Mouse (Mus musculus) kidney, embryonic 16.5 days (tissue): ENCODE measurements around the gene Lhx4. TPM values are rescaled to one million over a fixed set of nuclear protein-coding genes. Genes with fewer than 3 reads are reported as not detected.

Source experiments
- ATAC-seq: fragments of 200-750 bp; cut with Nextera tagmentation; 2 replicates; pipeline ENCODE4 v1.8.0; 2017; ENCODE audit warnings: moderate TSS enrichment; ENCODE audit not compliant: low FRiP score, low TSS enrichment
- H3K27ac ChIP-seq: fragments of 300-500 bp; sonication (generic); 2 replicates; pipeline ENCODE4 v1.5.1; 2014; ENCODE audit warnings: low read length
- H3K27me3 ChIP-seq: fragments of 300-500 bp; sonication (generic); 2 replicates; pipeline ENCODE4 v1.6.1; 2014; ENCODE audit warnings: low read length, control low read depth, mixed read lengths; ENCODE audit not compliant: insufficient read depth
- H3K36me3 ChIP-seq: fragments of 300-500 bp; sonication (generic); 2 replicates; pipeline ENCODE4 v1.6.1; 2014; ENCODE audit warnings: low read length, control low read depth, mixed read lengths; ENCODE audit not compliant: insufficient read depth
- H3K4me1 ChIP-seq: fragments of 300-500 bp; sonication (generic); 2 replicates; pipeline ENCODE4 v1.6.1; 2014; ENCODE audit warnings: low read length, control low read depth, mixed read lengths; ENCODE audit not compliant: insufficient read depth
- H3K4me2 ChIP-seq: fragments of 300-500 bp; sonication (generic); replicated peaks from 2 replicates; pipeline ENCODE4 v1.6.1; 2014; ENCODE audit warnings: low read depth, low read length
- H3K4me3 ChIP-seq: fragments of 300-500 bp; sonication (generic); 2 replicates; pipeline ENCODE4 v1.5.1; 2014; ENCODE audit warnings: mild to moderate bottlenecking, low read length
- H3K9ac ChIP-seq: fragments of 300-500 bp; sonication (generic); replicated peaks from 2 replicates; pipeline ENCODE4 v1.6.1; 2014; ENCODE audit warnings: low read length
- H3K9me3 ChIP-seq: fragments of 300-500 bp; sonication (generic); 2 replicates; pipeline ENCODE4 v1.6.1; 2016; ENCODE audit warnings: low read length, control low read depth
- WGBS: fragments of 180-500 bp; shearing (Covaris S2); extraction: QIAGEN DNeasy Blood & Tissue Kit; methylation state at CpG from one replicate; pipeline ENCODE4 v1.1.7; 2014; 5-methylcytosine and 5-hydroxymethylcytosine counted together
- polyA plus RNA-seq: library from polyadenylated mRNA; unstranded; fragments of >200 nt; fragmentation: Nextera tagmentation; extraction: Ambion mirVana; gene quantifications from 2 replicates; pipeline ENCODE4 v1.2.1, GENCODE M21; 2015

Lhx4 gene
- polyA plus RNA-seq, 1 experiment from 2014 or later: not detected

DNA sequence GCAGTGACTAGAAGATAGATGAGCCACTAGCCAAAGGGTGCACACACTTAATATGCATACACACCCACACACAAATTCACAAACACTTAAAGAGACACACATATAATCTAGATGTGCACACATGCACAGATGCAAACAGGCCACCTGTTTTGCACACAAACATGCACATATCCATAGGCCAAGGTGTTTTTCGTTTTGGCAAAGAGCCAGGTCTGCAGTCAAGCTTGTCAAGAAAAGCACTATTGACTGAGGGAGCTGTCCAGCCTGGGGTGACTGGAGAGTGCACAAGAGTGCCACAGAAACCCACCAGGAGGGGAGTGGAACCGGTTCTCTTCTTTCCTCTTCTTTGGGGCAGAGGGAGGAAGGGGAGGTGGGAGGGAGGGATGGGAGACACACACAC, 20.3 kb downstream of the Lhx4 start:
- Histone ChIP-seq H3K4me2 (no peak overlapping the region), H3K36me3 (no peaks in the 10 kb centered on the region), H3K27ac (no peak overlapping the region), H3K27me3 (peaks cover 85% of the 10 kb centered on the region), H3K9ac (no peak overlapping the region), H3K9me3 (0 out of 2 replicates have a peak, but pooled peaks cover 3% of the 10 kb centered on the region), H3K4me3 (no peak overlapping the region), H3K4me1 (no peaks in the 10 kb centered on the region)
- WGBS: 0% methylated on average over 2 of the region's 2 CpGs
- 0 out of 2 replicates have a peak, but pooled peaks have one; percentile 27 for ATAC-seq

DNA sequence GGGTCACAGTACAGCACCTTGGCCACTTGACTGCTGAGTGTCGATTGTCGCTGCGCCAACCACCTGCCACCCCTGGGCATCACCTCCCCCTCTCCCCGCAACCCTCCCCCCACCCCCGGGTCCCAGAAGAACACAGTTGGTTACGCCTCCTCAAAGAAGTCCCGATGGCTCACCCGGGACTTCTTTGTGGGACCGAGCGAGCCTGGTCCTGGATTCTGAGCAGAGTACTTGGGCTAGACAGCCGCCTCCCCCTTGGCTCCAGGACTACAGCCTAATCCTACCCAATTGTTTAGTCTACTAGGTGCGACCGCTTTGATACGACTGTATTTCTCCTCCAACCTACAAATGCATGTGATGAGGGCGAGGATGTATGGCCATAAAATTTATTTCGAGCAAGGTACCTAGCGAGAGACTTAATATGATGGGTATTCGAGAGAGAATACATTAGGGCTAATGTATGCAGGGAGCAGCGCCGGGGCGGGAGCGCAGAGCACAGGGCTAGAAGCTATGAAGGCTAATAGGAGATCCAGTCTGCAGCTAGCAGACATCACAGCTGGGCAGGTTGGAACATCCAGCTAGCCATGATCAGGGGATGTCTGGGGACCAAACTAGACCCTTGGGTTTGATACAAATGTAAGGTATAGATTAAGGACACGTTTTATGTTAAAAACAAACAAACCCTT, 22.2 kb downstream of the Lhx4 start:
- no peak overlapping the region for H3K4me2 ChIP-seq
- ATAC-seq: no peak
- no peaks in the 10 kb centered on the region for H3K36me3 ChIP-seq
- H3K4me1 ChIP-seq: no peaks in the 10 kb centered on the region
- WGBS: 1% methylated on average over 23 of the region's 23 CpGs
- H3K9ac ChIP-seq: no peak overlapping the region
- no peak overlapping the region for H3K4me3 ChIP-seq
- H3K27me3 ChIP-seq: peaks cover 80% of the 10 kb centered on the region
- H3K9me3 ChIP-seq: 0 out of 2 replicates have a peak, but pooled peaks cover 3% of the 10 kb centered on the region
- H3K27ac ChIP-seq: no peak overlapping the region

DNA sequence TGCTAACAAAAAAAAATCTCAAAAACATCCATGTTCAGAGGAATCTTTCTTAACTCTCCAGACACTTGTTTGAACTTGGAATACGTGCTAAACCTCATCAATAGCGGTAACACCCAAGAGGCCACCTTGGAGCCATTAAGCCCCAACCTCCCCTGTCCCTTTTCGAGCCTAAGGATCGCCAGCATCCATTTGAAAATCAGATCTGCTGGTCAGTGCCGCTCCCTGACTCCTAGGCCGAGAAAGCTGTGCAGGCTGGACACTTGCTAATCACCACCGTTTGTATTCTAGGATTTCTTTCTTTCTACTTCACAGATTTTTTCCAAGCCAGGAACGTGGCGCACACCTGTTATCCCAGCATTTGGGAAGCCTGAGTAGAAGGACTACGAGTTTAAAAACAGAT, 23.7 kb downstream of the Lhx4 start:
- Histone ChIP-seq H3K4me3 (no peak overlapping the region), H3K9me3 (0 out of 2 replicates have a peak, but pooled peaks cover 3% of the 10 kb centered on the region), H3K4me1 (no peaks in the 10 kb centered on the region), H3K27me3 (peaks cover 84% of the 10 kb centered on the region), H3K27ac (no peak overlapping the region), H3K36me3 (no peaks in the 10 kb centered on the region), H3K4me2 (no peak overlapping the region), H3K9ac (no peak overlapping the region)
- no peak for ATAC-seq
- 18% methylated on average over 10 of the region's 10 CpGs for WGBS

DNA sequence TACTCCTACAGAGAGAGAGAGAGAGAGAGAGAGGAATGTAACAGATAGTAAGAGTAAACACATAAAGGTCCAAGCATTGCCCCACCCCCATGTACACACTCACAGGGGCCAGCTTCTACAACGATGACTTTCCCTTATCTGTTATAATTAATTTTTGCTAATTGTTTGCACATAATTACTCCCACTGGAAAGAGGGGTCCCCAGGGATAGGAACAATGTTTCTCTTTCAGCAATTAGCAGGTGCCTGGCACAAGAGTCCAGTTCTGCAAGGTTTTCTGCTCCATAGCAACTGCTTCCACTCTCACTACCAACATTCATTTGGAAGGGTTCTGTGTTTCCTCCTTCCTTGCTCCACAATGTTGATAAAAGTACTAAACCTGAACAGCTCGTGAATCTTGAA, 25.6 kb downstream of the Lhx4 start:
- no peak for ATAC-seq
- no peaks in the 10 kb centered on the region for H3K36me3 ChIP-seq
- H3K4me2 ChIP-seq: no peak overlapping the region
- H3K9me3 ChIP-seq: 0 out of 2 replicates have a peak, but pooled peaks cover 3% of the 10 kb centered on the region
- WGBS: 81% methylated on average over 2 of the region's 2 CpGs
- H3K4me1 ChIP-seq: no peaks in the 10 kb centered on the region
- H3K27ac ChIP-seq: no peak overlapping the region
- H3K9ac ChIP-seq: no peak overlapping the region
- H3K27me3 ChIP-seq: peaks cover 70% of the 10 kb centered on the region
- no peak overlapping the region for H3K4me3 ChIP-seq

DNA sequence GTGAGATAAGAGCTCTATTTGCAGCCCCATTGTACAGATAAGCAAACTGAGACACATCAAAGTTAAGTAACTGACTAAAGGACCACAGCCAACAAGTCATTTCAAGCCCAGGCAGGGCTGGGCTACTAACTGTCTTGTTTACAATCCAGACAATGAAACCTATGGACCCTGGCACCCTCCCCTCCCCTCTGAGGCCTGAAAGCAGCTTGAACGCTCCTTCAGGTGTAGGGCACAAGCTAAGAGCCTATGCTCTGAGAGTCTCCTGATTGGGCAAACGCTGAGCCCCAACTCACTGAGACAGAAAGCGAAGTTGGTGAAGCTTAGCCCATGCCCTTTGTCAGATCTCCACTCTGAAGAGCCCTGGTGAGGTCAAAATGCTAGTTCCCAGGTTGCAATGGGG, 27.2 kb downstream of the Lhx4 start:
- Histone ChIP-seq H3K4me2 (no peak overlapping the region), H3K4me3 (no peak overlapping the region), H3K27me3 (peaks cover 54% of the 10 kb centered on the region), H3K27ac (no peak overlapping the region), H3K9ac (no peak overlapping the region), H3K4me1 (no peaks in the 10 kb centered on the region), H3K9me3 (0 out of 2 replicates have a peak, but pooled peaks cover 3% of the 10 kb centered on the region), H3K36me3 (no peaks in the 10 kb centered on the region)
- WGBS: 72% methylated on average over 3 of the region's 3 CpGs
- ATAC-seq: no peak

DNA sequence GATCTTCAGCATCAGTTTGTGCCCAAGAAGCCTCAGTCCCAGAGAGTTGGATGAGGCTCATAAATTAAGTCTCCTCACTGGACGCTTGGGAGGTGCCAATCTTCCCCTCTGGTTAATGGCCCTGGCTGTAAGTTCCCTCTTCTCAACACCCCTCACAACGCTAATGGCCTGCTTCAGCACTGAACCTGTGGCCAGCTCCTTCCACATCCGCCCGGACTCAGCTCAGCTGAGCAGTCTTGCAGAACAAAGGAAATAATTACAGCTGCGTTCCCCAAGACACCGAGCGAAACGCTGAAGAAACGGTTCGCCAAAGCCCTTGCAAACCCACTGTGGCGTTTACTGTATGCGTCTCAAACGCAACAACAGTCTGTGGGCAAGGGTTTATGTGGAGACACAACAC, 29.3 kb downstream of the Lhx4 start:
- H3K27ac ChIP-seq: no peak overlapping the region
- H3K4me3 ChIP-seq: 0 out of 2 replicates have a peak overlapping the region, but pooled peaks have one; percentile 7
- no peak overlapping the region for H3K9ac ChIP-seq
- ATAC-seq: peak; percentile 91
- H3K4me1 ChIP-seq: no peaks in the 10 kb centered on the region
- H3K27me3 ChIP-seq: peaks cover 33% of the 10 kb centered on the region
- H3K9me3 ChIP-seq: 0 out of 2 replicates have a peak, but pooled peaks cover 3% of the 10 kb centered on the region
- peak overlapping the region; percentile 45 for H3K4me2 ChIP-seq
- no peaks in the 10 kb centered on the region for H3K36me3 ChIP-seq
- WGBS: under 1% methylated on average over 13 of the region's 13 CpGs

DNA sequence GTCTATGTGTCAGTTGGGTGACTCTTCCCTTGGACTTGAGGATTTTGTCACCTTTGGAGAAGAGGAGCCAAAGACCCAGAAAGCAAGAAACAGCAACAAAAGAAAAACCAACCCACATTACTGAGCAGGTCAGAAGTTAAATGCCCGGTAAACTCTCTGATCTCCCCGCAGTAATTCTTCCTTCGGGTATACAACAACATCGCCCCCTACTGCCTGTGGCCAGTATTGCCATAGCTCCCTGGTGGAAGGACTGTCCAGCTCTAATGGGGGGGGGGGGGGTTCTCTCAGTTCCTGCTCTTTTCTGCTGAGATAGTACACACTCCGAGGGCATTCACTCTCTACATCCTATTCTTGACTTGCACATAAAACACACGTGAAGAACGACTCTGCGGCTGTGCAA, 30.0 kb downstream of the Lhx4 start:
- H3K27ac ChIP-seq: no peak overlapping the region
- no peak overlapping the region for H3K9ac ChIP-seq
- H3K4me2 ChIP-seq: no peak overlapping the region
- H3K4me3 ChIP-seq: no peak overlapping the region
- ATAC-seq: no peak
- WGBS: 35% methylated on average over 8 of the region's 8 CpGs
- no peaks in the 10 kb centered on the region for H3K4me1 ChIP-seq
- peaks cover 33% of the 10 kb centered on the region for H3K27me3 ChIP-seq
- no peaks in the 10 kb centered on the region for H3K36me3 ChIP-seq
- H3K9me3 ChIP-seq: 0 out of 2 replicates have a peak, but pooled peaks cover under 1% of the 10 kb centered on the region

DNA sequence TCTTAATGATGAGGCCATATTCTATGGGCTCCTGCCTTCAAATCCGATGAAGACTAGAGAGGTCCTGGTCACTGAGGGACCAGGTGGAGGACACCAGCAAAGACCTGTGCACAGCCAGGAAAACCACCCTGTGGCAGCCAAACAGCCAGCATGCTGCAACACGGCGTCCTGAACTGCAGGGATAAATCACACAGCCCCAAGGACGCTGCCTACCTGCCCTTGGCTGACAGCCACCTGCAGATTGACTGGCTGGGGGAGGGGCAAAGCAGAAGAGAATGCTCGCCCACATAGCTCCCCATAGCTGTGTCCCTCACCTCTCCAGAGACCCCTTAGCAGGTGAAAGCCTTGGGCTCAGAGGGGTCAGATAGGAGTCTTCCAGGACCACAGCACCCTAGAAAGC, 31.5 kb downstream of the Lhx4 start:
- H3K27ac ChIP-seq: no peak overlapping the region
- no peak for ATAC-seq
- no peaks in the 10 kb centered on the region for H3K4me1 ChIP-seq
- no peaks in the 10 kb centered on the region for H3K36me3 ChIP-seq
- H3K9ac ChIP-seq: no peak overlapping the region
- peaks cover 28% of the 10 kb centered on the region for H3K27me3 ChIP-seq
- no peak overlapping the region for H3K4me2 ChIP-seq
- no peaks in the 10 kb centered on the region for H3K9me3 ChIP-seq
- WGBS: 42% methylated on average over 5 of the region's 5 CpGs
- H3K4me3 ChIP-seq: no peak overlapping the region

DNA sequence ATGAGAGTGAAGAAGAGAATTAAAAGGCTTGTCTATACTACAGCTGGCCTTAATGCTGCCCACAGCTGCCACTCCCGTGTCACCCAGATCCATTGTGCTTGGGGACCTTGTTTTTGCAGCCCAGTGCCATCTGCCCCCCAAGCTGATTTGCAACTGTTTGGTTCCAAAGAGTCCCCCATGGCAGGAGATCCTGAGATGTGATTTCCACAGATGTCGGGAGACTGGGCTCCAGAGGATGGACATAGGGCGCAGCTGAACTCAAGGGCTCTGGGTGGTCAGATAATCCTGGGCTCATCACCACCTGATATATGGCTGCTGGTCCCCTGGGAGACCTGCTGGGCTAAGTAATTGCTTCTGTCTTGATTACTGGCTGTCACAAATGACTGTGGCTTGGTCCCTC, 32.6 kb downstream of the Lhx4 start:
- no peaks in the 10 kb centered on the region for H3K36me3 ChIP-seq
- H3K4me3 ChIP-seq: no peak overlapping the region
- H3K27ac ChIP-seq: no peak overlapping the region
- no peak overlapping the region for H3K9ac ChIP-seq
- no peaks in the 10 kb centered on the region for H3K9me3 ChIP-seq
- WGBS: 76% methylated on average over 3 of the region's 3 CpGs
- H3K27me3 ChIP-seq: peaks cover 16% of the 10 kb centered on the region
- H3K4me1 ChIP-seq: no peaks in the 10 kb centered on the region
- ATAC-seq: no peak
- H3K4me2 ChIP-seq: no peak overlapping the region

DNA sequence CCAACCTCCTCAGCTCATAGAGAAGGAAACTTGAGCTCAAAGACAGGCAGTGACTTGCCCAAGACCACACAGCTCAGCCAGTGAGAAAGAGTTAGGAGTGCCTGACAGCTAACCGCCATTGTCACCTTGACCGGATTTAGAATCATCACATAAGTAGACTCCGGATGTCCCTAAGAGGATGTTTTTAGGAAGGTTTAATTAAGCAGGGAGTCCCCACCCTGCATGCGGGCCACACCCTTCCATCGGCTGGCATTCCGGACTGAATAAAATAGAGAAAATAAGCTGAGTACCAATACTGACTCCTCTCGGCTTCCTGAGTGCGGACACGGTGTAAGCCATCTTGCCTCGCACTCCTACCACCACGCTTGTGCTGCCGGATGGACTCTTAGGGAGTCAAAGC, 34.2 kb downstream of the Lhx4 start:
- no peak overlapping the region for H3K4me3 ChIP-seq
- H3K4me1 ChIP-seq: no peaks in the 10 kb centered on the region
- no peak overlapping the region for H3K4me2 ChIP-seq
- H3K27me3 ChIP-seq: peaks cover 6% of the 10 kb centered on the region; the same call in 1 of the 2 replicates
- ATAC-seq: no peak
- H3K9me3 ChIP-seq: no peaks in the 10 kb centered on the region
- H3K9ac ChIP-seq: no peak overlapping the region
- 91% methylated on average over 12 of the region's 12 CpGs for WGBS
- H3K27ac ChIP-seq: no peak overlapping the region
- no peaks in the 10 kb centered on the region for H3K36me3 ChIP-seq
